Mouse (Mus musculus) cerebellum, adult 9-11 months (tissue): Measurements from ENCODE around the gene Itpka.

Experiments used
- DNase-seq: peaks from one replicate; pipeline ENCODE4 v3.0.0; 2022

Gene Itpka

GRCm38 (mm10) chr2:119758101-119758843 lies 16.1 kb downstream of the Itpka start:
- peak; percentile 47 for DNase-seq

GRCm38 (mm10) chr2:119758844-119759835 lies 17.0 kb downstream of the Itpka start:
- no peak for DNase-seq

DNA sequence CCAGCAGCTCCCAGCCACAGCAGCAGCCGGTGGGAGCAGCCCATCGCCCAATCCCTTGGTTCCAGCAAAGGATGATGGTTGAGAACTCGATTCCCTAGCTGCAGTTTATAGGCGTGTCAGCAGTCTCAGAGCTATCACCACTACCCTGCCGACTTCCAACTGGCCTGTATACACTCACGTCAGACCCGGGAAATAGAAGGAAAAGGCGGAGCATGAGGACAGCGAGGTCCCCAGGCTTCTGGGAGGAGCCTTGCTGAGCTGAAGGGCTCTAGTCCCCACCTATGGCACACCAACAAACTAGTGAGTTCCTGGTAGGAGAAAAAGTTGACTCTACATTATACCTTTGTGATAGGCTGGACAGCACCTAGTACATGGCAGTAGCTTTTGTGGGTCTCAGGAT lies 18.1 kb downstream of the Itpka start, which contains the start of gene Ltk:
TSS of gene Ltk (minus strand) at position 181 of the 400 bp plus-strand sequence.
- no peak for DNase-seq

DNA sequence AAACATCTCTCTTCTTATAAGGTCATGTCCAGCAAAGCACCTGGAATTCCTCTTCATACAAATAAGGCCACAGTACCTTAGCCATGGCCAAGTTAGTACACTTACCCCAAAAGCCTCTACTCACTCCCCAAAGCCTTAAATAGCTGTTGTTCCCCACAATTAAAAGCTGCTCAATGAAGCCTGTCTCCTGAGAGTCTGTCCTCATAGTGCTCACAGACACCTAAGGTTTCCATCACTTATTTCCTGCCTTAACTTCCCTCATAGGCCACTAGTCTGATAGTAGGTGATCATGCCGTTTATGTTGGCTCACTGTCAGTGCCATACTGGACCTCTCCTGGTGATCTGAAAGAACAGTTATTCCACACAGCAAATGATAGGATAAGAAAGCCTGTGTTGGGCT lies 20.1 kb downstream of the Itpka start:
- no peak for DNase-seq

DNA sequence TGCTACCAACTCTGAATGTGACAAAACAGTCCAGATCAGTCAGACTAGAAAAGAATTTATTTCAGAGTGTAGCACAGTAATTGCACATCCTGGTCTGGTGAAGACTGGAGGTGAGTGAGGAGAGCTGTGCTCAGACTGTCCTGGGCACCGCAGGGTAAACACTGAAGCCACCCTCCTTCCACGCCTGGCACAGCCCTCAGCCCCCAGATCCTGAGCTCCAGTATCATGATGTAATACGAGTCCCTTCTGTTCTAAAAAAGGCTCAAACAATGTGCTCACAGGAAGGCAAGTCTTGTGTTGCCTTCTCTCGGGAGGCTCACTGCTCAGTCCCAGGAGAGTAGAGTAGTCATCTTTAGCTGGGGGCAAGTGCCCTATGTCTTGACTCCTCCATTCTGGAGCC lies 21.8 kb downstream of the Itpka start:
- no peak for DNase-seq

DNA sequence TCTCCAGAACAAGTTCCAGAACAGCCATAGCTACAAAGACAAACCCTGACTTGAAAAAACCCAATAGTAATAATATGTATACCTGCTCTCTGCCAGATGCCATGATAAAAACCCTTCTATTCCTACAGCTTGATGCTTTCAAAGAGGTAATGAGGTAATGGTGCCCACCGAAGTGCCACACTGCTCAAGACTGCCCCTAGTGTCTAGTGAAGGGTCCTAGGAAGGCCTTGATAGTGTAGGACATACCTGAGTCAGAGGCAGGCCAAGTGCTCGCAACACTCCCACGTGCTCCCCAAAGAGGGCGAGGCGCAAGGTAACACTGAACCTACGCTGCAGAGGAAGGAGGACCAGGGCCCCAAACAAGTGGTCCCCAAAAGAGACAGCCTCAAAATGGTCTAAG lies 25.1 kb downstream of the Itpka start:
- DNase-seq, result no peak

- DNase-seq, result peak; percentile 81
Observed at GRCm38 (mm10) chr2:119787206-119787883, 45.2 kb downstream of the Itpka start, which contains the start of gene Rpap1. Gene Rpap1, minus strand, starts transcription at chr2:119787537.

DNA sequence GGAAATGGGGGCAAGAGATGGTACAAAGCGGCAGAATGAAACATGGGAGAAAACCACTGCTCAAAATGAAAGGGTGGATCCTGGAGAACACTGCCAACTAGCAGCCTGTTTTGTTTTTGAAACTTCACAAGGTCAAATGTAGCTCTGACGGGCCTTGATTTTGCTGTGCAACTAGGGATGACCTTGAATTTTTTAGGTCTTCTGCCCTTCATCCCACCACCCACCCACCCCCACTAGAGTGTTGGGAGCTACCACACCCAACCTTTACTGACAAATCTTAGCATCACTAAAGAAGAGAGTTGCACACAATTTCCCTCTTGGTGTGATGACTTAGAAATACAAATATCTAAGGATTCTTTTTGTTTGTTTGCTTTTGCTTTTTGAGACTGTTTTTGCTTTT lies 47.9 kb downstream of the Itpka start:
- no peak for DNase-seq

GRCm38 (mm10) chr2:119797279-119797783 lies 55.2 kb downstream of the Itpka start, which contains the start of gene Tyro3:
Gene Tyro3, plus strand, starts transcription at chr2:119797733.
- DNase-seq, result no peak

- peak; percentile 69 for DNase-seq
Observed at GRCm38 (mm10) chr2:119798246-119798927, 56.2 kb downstream of the Itpka start.

DNA sequence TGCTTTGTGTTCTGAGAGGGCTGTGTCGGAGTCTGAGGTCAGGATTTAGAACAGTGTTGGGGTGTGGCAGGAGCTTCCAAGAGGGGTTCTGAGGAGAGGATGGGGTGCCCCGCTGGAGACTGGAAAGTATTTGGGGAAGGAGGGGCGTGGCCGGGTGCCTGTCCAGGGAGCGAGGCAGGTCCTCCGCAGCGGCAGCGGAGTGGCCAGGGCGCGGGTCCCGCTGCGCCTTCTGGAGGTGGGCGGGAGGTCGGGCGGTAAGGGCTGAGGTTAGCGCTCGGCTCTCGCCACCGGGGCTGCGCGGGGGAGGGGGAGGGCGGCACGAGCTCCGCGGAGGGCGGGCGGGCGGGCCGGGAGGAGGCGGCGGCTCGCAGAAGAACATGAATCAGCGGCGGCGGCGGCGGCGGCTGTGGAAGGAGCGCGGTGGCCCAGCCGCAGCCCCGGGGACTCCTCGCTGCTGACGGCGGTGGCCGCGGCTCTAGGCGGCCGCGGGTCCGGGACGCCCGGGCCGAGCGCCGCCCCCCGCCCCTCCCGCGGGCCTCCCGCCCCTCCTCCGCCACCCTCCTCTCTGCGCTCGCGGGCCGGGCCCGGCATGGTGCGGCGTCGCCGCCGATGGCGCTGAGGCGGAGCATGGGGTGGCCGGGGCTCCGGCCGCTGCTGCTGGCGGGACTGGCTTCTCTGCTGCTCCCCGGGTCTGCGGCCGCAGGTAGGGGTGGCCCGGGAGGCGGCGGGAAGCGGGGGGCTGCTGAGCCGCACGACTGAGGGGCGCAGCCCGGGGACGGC lies 57.2 kb downstream of the Itpka start:
- DNase-seq, result peak; percentile 77

DNA sequence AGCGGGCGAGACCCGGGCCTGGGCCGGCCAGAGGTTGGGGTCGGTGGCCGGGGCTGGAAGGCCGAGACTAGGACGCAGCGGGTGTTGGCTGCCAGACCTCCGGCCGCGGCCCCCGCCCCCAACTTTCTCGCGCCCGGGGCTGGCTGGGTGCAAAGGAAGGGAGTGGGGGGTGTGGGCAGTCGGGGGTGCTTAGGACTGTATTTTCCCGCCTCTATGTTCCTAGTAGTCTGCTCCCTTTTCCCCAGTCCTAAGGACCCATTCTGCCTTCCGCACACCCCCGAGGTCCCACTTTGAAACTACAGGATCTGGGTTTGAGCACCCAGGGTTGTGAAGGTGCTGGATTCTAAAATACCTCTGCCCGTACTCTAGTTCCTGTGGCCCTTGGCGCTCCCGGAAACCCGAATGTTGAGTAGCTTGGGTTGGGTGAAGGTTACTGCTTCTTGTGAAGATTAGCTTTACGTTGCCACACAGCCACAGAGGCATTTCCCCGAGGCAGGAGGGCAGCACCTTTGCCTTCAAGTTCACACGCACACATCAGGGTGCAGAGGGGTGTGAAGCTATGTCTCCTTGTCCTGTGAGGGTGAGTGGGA lies 57.9 kb downstream of the Itpka start:
- DNase-seq, result peak; percentile 70
